Mouse (Mus musculus) naive thymus-derived CD4-positive, alpha-beta T cell, adult 5 months (primary cell): Measurements from ENCODE around the gene Zfp618. TPM values are rescaled to one million over a fixed set of nuclear protein-coding genes. Genes with fewer than 3 reads are reported as not detected.

Experiments
- polyA plus RNA-seq: library from polyadenylated mRNA; unstranded; fragments of 100-300 nt; shearing (Covaris generic); gene quantifications from one replicate; pipeline ENCODE4 v1.2.1, GENCODE M21; 2017

The Zfp618 gene
- not detected for polyA plus RNA-seq

GRCm38 (mm10) chr4:62965497-62966302 is at the start of gene Zfp618:
TSS of gene Zfp618 (plus strand) at chr4:62965573.

GRCm38 (mm10) chr4:63154699-63155098 is 189.3 kb downstream of the Zfp618 start, which contains the start of gene Ambp:
TSS of gene Ambp (minus strand) at chr4:63154799.

GRCm38 (mm10) chr4:63171969-63172685 is 206.8 kb downstream of the Zfp618 start, which contains the start of gene Kif12:
TSS of gene Kif12 (minus strand) at chr4:63172131.

Other genes with a start within 250 kb of the Zfp618 start
- gene Ambp, start 189.2 kb downstream of the Zfp618 start, polyA plus RNA-seq, result not detected
- gene Kif12, start 206.6 kb downstream of the Zfp618 start, polyA plus RNA-seq, result not detected
- 0.50 TPM for gene Col27a1, start 248.4 kb downstream of the Zfp618 start, polyA plus RNA-seq